Mouse (Mus musculus) midbrain, embryonic 11.5 days (tissue): ENCODE measurements around the gene Gm8113. TPM values are rescaled to one million over a fixed set of nuclear protein-coding genes. Genes with fewer than 3 reads are reported as not detected.
"Not testable (repeated sequence)": the region's sequence is repeated elsewhere in the genome, so short reads cannot be mapped to it uniquely, and the experiment has no call there.

Source experiments
- ATAC-seq: fragments of 200-750 bp; cut with Nextera tagmentation; 2 replicates; pipeline ENCODE4 v1.8.0; 2017; ENCODE audit warnings: moderate TSS enrichment, moderate library complexity; ENCODE audit not compliant: low FRiP score
- DNase-seq: peaks from one replicate; pipeline ENCODE4 v3.0.0; 2015; ENCODE audit warnings: low spot score; ENCODE audit errors: missing footprints
- H3K27ac ChIP-seq: fragments of 300-500 bp; sonication (generic); 2 replicates; pipeline ENCODE4 v1.5.1; 2014; ENCODE audit warnings: low read depth, low read length
- H3K27me3 ChIP-seq: fragments of 300-500 bp; sonication (generic); 2 replicates; pipeline ENCODE4 v1.6.1; 2014; ENCODE audit warnings: mild to moderate bottlenecking, low read length, moderate library complexity, mixed read lengths; ENCODE audit not compliant: control insufficient read depth, insufficient read depth
- H3K36me3 ChIP-seq: fragments of 300-500 bp; sonication (generic); 2 replicates; pipeline ENCODE4 v1.6.1; 2014; ENCODE audit warnings: mild to moderate bottlenecking, low read length, moderate library complexity, mixed read lengths; ENCODE audit not compliant: control insufficient read depth, insufficient read depth
- H3K4me1 ChIP-seq: fragments of 300-500 bp; sonication (generic); 2 replicates; pipeline ENCODE4 v1.6.1; 2014; ENCODE audit warnings: low read length; ENCODE audit not compliant: control insufficient read depth, insufficient read depth
- H3K4me2 ChIP-seq: fragments of 300-500 bp; sonication (generic); 2 replicates; pipeline ENCODE4 v1.6.1; 2014; ENCODE audit warnings: mild to moderate bottlenecking, moderate library complexity
- H3K4me3 ChIP-seq: fragments of 300-500 bp; sonication (generic); 2 replicates; pipeline ENCODE4 v1.5.1; 2014; ENCODE audit warnings: low read depth, low read length
- H3K9ac ChIP-seq: fragments of 300-500 bp; sonication (generic); 2 replicates; pipeline ENCODE4 v1.6.1; 2014; ENCODE audit warnings: low read length
- H3K9me3 ChIP-seq: fragments of 300-500 bp; sonication (generic); 2 replicates; pipeline ENCODE4 v1.6.1; 2016; ENCODE audit warnings: low read length; ENCODE audit not compliant: control insufficient read depth
- WGBS: fragments of 180-500 bp; shearing (Covaris S2); extraction: QIAGEN DNeasy Blood & Tissue Kit; methylation state at CpG from one replicate; pipeline ENCODE4 v1.1.7; 2014; 5-methylcytosine and 5-hydroxymethylcytosine counted together
- polyA plus RNA-seq: library from polyadenylated mRNA; unstranded; fragments of >200 nt; fragmentation: Nextera tagmentation; extraction: Ambion mirVana; gene quantifications from 2 replicates; pipeline ENCODE4 v1.2.1, GENCODE M21; 2014

Gm8113 gene
- polyA plus RNA-seq, result 3.8 and 4.0 TPM in 2 replicates

DNA sequence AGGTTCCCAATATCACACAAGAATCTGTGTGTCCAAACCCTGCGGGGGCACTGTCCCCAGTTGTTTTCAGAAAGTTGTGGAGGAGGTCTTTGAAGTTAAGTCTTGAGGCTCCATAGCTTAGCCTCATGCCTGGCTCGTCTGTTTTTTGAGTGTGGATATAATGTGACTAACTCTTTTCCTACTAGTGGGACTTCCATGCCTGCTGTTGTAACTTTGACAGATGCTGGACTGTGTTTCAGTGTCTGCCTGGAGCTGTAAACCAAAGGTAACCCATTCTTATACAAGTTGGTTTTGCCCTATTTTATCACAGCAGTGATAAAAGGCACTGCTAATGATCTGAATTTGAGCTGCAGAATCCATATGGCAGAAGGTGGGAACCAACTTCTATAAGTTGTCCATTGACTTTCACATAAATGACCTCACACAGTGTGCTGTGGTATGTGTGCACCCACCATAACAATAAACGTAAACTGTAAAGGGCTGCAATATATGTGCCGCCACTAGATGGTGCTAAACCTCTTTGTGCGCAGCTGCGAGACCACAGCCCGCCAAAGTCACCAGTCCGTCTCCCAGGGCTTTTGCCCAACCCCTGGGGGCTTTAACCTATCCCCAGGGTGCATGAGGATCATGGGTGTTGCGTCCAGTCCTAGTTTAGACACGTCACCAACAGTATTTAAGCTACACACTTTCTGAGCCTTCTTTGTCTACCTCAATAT is at the start of gene Gm8113:
TSS of gene Gm8113 (plus strand) at position 703 of the 716 bp plus-strand sequence.
- not testable (repeated sequence) for H3K27me3 ChIP-seq, H3K9me3 ChIP-seq, H3K4me1 ChIP-seq, H3K36me3 ChIP-seq
- Histone ChIP-seq H3K9ac (peak within 1 kb of the TSS; percentile 70), H3K4me3 (peak within 1 kb of the TSS; percentile 37), H3K4me2 (peak within 1 kb of the TSS; percentile 46), H3K27ac (peak within 1 kb of the TSS; percentile 82)
- DNase-seq (peak; percentile 99), ATAC-seq (peak; percentile 99)
- 10% methylated on average over 10 of the region's 10 CpGs for WGBS

DNA sequence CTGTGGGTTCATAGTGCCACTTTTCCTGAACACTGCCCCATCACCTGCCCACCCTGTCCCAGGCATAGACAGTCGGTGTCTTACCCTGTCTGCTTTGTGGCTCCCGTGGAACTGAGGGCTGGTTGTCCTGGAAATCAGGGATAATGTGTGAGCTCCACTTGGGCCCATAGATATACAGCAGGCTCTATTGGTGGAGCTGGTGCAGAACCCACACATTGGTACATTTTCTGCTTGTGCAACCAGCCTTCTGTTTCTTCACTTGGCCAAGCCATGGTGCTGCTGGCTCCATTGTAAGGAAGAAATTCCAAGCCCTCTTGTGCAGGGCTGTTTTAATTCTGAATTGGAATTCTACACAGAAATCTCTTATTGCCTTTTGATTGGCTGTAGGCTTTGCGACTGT is 49.8 kb upstream of the Gm8113 start, which contains the start of gene Ear1:
TSS of gene Ear1 (minus strand) at position 101 of the 400 bp plus-strand sequence.
- 84% methylated on average over 3 of the region's 3 CpGs for WGBS
- not testable (repeated sequence) for H3K27ac ChIP-seq, H3K36me3 ChIP-seq, H3K9ac ChIP-seq, H3K9me3 ChIP-seq, H3K27me3 ChIP-seq, H3K4me3 ChIP-seq, DNase-seq, ATAC-seq, H3K4me2 ChIP-seq, H3K4me1 ChIP-seq

DNA sequence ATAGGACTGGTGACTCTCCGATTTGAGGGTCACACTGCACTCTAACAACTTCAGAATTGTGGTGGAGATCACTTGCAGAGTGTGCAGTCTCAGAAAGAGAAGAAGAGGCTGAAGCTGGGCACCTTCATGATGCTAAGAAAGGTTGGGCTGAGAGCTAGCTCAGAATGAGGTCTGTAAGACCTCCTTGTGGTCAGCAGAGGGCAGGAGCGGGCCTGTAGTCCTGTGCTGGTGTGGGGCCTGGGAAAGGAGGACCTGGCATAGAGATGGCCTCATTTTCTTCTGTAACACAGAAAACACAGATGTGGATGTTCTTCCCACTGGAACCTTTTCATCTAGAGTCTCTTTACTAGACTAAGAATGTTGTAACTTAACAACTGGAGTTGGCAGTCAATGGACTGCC is 47.4 kb upstream of the Gm8113 start:
- not testable (repeated sequence) for H3K4me2 ChIP-seq, H3K4me1 ChIP-seq, H3K27me3 ChIP-seq, H3K27ac ChIP-seq, H3K9me3 ChIP-seq, DNase-seq, H3K4me3 ChIP-seq, H3K36me3 ChIP-seq, H3K9ac ChIP-seq
- 65% methylated on average over 1 of the region's 2 CpGs for WGBS
- ATAC-seq, result 0 out of 2 replicates have a peak, but pooled peaks have one; percentile 50

DNA sequence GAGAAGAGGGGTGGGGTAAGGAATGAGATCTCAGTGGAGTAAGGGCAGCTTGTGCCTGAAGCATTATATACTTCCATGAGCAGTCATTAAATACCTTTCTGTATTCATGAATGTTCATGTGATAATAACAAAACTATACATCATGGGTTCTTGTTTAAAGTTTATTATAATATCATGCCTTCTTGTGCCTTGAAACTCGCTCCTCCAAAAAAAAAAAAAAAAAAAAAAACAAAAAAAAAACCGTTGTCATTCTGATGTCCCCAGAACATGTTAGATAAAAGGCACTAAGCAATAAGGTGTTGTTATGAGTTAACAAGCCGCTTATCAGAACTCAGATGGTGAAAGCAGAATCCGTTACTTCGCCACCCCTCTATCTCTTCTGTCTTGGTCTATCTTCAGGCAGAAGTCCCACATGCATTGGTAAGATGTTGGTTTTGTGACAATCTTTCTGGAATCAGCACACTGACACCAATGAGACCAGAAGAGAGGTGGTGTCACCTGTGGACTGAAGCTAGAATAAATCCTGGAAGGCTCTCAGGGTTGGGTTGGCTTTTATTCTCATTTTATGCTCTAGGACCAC is 45.1 kb upstream of the Gm8113 start:
- DNase-seq, H3K27me3 ChIP-seq, ATAC-seq, H3K4me2 ChIP-seq, H3K36me3 ChIP-seq, H3K9me3 ChIP-seq, H3K27ac ChIP-seq, H3K9ac ChIP-seq, H3K4me3 ChIP-seq, H3K4me1 ChIP-seq: not testable (repeated sequence)
- WGBS, result 86% methylated on average over 5 of the region's 5 CpGs

DNA sequence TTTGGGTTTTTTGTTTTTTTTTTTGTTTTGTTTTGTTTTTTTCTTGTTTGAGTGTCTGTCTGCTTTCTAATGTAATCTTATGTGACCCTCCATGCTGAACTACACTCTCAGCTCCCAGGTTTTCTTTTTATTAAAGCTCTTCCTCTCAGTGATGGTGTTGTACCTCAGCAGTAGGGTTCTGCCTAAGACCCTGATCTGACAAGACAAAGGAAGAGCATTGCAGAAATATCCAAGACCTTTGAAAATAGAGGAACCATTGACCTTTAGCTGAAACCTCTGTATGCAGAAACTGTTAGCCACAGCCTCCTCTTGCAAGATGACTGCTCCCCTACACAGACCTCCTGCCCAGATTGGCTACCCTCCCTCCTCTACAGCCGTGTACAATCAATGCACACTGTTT is 39.0 kb upstream of the Gm8113 start:
- WGBS, result 67% methylated on average over 1 of the region's 1 CpGs
- H3K4me1 ChIP-seq, ATAC-seq: not testable (repeated sequence)

DNA sequence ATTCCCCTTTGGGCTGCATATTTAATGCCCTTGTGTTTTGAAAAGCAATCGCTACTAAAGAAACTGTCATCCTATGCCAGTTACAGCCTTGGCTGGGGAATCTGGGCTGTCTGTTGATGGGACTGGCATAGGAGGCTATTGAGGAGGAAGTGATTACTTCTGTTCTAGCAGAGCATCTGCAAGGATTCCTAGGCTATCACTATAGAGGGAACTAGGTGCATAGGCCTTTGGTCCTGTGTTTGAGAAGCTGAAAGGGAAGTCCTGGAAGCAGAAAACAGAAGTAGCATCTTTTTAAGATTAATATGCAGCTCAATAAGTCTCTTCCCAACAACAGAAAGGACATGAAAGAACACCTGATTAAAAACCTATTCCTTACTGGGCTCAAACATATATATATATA is 33.9 kb upstream of the Gm8113 start:
- not testable (repeated sequence) for H3K36me3 ChIP-seq, H3K9me3 ChIP-seq, H3K27ac ChIP-seq, H3K4me1 ChIP-seq, ATAC-seq, H3K4me2 ChIP-seq, H3K27me3 ChIP-seq, H3K9ac ChIP-seq, H3K4me3 ChIP-seq, DNase-seq
- WGBS, result 83% methylated on average over 1 of the region's 1 CpGs

More for the DNA sequence above, 39.0 kb upstream of the Gm8113 start:
- H3K4me2 ChIP-seq, DNase-seq, H3K36me3 ChIP-seq, H3K27ac ChIP-seq, H3K4me3 ChIP-seq, H3K9me3 ChIP-seq, H3K9ac ChIP-seq, H3K27me3 ChIP-seq: not testable (repeated sequence)

DNA sequence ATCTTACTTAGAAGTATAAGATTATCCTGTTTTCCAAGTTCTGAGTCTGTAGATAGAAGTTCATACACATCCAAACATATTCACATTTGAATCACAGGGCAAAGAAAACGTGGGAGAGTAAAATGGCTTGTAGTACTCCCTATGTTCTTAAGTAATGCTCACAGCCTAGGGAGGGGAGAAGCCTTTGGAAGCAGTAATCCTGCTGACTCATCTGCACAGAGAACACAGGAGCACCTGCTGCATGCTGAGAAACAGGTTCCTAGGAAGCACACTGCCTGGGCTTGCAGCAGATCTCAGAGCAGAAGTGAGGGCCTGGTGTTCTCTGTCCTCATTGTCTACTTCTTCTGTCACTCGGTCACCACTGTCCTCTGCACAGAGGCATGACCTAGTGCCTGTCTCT is 29.8 kb upstream of the Gm8113 start:
- not testable (repeated sequence) for H3K4me3 ChIP-seq, H3K27me3 ChIP-seq, H3K4me1 ChIP-seq, H3K36me3 ChIP-seq, H3K9ac ChIP-seq, ATAC-seq, H3K27ac ChIP-seq, H3K9me3 ChIP-seq, DNase-seq, H3K4me2 ChIP-seq
- 43% methylated on average over 1 of the region's 2 CpGs for WGBS

DNA sequence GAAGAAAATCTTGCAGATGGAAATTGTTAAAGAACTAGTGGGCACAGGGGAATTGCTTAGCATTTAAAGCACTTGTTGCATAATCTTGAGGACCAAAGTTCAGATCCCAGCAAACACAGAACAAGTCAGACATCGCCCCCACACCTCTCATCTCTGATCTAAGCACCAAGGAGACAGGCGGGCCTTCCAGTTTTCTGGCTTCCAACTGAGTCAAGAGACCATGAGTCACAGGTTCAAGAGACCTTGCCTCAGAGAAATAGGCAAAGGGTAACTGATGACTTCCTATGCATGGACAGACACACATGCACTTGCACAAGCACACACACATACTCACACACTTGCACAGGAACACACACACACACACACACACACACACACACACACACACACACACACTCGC is 26.6 kb upstream of the Gm8113 start:
- WGBS, result 94% methylated on average over 3 of the region's 3 CpGs
- not testable (repeated sequence) for DNase-seq, H3K9ac ChIP-seq

DNA sequence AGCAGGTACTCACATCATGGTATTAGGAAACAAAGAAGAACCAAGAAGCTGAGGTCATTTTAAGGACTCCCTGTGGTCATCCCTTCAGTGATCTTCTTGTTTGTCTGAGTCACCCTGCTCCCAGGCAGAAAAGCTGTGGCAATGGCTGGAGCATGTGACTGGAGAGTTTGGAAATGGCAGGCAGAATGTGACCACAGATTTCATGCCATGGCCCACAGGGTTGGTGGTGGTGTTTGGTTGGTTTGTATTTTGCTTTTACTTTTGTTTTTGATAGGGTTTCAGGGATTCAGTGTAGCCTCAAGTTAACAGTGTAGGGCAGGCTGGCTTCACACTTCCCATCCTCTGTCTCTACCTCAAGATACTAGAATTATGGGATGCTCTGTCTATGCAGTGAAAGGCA is 7.0 kb upstream of the Gm8113 start:
- not testable (repeated sequence) for H3K4me1 ChIP-seq, H3K4me2 ChIP-seq, ATAC-seq, H3K9me3 ChIP-seq, H3K36me3 ChIP-seq, H3K4me3 ChIP-seq, H3K27me3 ChIP-seq, H3K27ac ChIP-seq, H3K9ac ChIP-seq
- peak; percentile 17 for DNase-seq

More for the DNA sequence above, 26.6 kb upstream of the Gm8113 start:
- not testable (repeated sequence) for H3K36me3 ChIP-seq, H3K27me3 ChIP-seq, ATAC-seq, H3K27ac ChIP-seq, H3K4me1 ChIP-seq, H3K4me2 ChIP-seq, H3K9me3 ChIP-seq, H3K4me3 ChIP-seq
